Mouse (Mus musculus) MEL (cell line): Measurements from ENCODE around the gene Rnf26.

Experiments
- CHD2 ChIP-seq: IDR thresholded peaks from 2 replicates; pipeline ENCODE4 v1.6.1; 2011; ENCODE audit warnings: low read length, improper control_type of control experiment
- CTCF ChIP-seq, 3 experiments: IDR thresholded peaks in 2 of 3; conservative IDR thresholded peaks in 1 of 3; 2 replicates each; pipeline ENCODE4 v1.5.1; 2011 to 2012; ENCODE audit warnings: low read length in 3 of 3, low read depth in 2 of 3, mild to moderate bottlenecking in 2 of 3, improper control_type of control experiment in 1 of 3, inconsistent platforms in 1 of 3, mixed read lengths in 1 of 3, moderate library complexity in 1 of 3; ENCODE audit not compliant: control insufficient read depth in 1 of 3, insufficient read depth in 1 of 3, poor library complexity in 1 of 3, severe bottlenecking in 1 of 3
- ELF1 ChIP-seq: IDR thresholded peaks from 2 replicates; pipeline ENCODE4 v1.6.1; 2014; ENCODE audit warnings: low read depth, mild to moderate bottlenecking, inconsistent platforms, low read length, improper control_type of control experiment, moderate library complexity
- EP300 ChIP-seq, 2 experiments: IDR thresholded peaks; 2 replicates each; pipeline ENCODE4 v1.6.1; 2011; ENCODE audit warnings: improper control_type of control experiment in 2 of 2, low read length in 2 of 2, low read depth in 1 of 2, mild to moderate bottlenecking in 1 of 2
- ETS1 ChIP-seq: IDR thresholded peaks from 2 replicates; pipeline ENCODE4 v1.6.1; 2012; ENCODE audit warnings: low read depth, mild to moderate bottlenecking, inconsistent platforms, low read length, improper control_type of control experiment, moderate library complexity
- GATA1 ChIP-seq: IDR thresholded peaks from 2 replicates; pipeline ENCODE4 v1.6.1; 2011; ENCODE audit warnings: low read depth, low read length, improper control_type of control experiment
- MAX ChIP-seq: IDR thresholded peaks from 2 replicates; pipeline ENCODE4 v1.6.1; 2011; ENCODE audit warnings: low read length, improper control_type of control experiment
- MEF2A ChIP-seq: IDR thresholded peaks from 2 replicates; pipeline ENCODE4 v1.6.1; 2014; ENCODE audit warnings: low read depth, mild to moderate bottlenecking, inconsistent platforms, low read length, improper control_type of control experiment; ENCODE audit not compliant: poor library complexity, insufficient replicate concordance, severe bottlenecking; ENCODE audit errors: extremely low read depth
- MXI1 ChIP-seq: IDR thresholded peaks from 2 replicates; pipeline ENCODE4 v1.6.1; 2011; ENCODE audit warnings: mild to moderate bottlenecking, low read depth, low read length, improper control_type of control experiment
- NRF1 ChIP-seq: IDR thresholded peaks from 2 replicates; pipeline ENCODE4 v1.6.1; 2014; ENCODE audit warnings: low read depth, mild to moderate bottlenecking, inconsistent platforms, low read length, improper control_type of control experiment, moderate library complexity; ENCODE audit not compliant: poor library complexity, insufficient read depth, severe bottlenecking
- POLR2A ChIP-seq, 2 experiments: IDR thresholded peaks; 2 replicates each; pipeline ENCODE4 v1.6.1; 2011 to 2012; ENCODE audit warnings: low read length in 2 of 2, mild to moderate bottlenecking in 2 of 2, control low read depth in 1 of 2, improper control_type of control experiment in 1 of 2, low read depth in 1 of 2, moderate library complexity in 1 of 2; ENCODE audit not compliant: control insufficient read depth in 1 of 2, insufficient read depth in 1 of 2, poor library complexity in 1 of 2
- RAD21 ChIP-seq: IDR thresholded peaks from 2 replicates; pipeline ENCODE4 v1.6.1; 2011; ENCODE audit warnings: mild to moderate bottlenecking, low read depth, low read length, improper control_type of control experiment
- ZC3H11A ChIP-seq: IDR thresholded peaks from 2 replicates; pipeline ENCODE4 v1.6.1; 2012; ENCODE audit warnings: low read depth, mild to moderate bottlenecking, inconsistent platforms, low read length, improper control_type of control experiment
- ZKSCAN1 ChIP-seq: IDR thresholded peaks from 2 replicates; pipeline ENCODE4 v1.6.1; 2012; ENCODE audit warnings: low read depth, mild to moderate bottlenecking, inconsistent platforms, low read length, improper control_type of control experiment, moderate library complexity

DNA sequence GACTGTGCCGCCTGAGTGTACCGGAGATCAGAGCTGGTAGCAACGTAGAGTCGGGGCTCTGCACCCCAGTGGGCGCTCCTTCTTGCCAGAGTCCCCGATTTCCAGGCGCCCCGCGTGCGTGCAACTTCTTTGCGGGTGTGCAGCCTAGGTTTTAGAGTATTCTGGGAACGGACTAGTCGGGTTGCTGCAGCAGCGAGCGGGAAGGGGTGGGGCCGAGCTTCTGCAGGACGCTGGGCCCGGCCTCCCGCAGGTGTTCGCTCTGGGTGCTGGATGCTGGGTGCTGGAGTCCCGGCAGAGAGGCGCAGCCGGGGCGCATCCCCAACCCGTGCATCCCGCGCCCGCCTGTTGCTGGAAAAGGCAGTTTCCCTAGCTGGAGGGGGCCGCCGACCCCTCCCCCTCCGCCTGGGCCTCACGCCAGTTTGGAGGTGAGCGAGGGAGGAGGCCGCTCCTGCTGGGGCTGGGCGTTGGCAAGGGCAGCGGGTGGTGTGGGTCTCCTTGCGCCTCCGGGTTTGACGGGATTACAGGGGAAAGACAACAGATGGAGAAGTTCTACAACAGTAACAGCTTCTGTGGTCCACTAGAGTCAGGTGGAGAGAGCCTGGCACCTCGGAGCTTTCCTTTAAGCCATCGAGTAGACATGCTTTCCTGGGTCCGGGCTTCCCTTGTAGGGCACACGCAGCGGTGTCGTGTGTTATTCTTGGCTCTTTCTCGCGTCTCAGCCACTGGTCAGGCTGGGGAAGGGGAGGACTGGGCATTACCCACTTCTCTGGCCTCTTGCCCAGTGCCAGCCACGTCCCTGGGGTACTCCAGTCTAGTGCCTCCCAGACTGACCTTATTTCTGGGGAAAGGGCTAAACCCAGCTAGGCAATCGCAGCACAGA is 21.8 kb upstream of the Rnf26 start:
- TF ChIP-seq CTCF (IDR thresholded peaks at IDR 0.05 in 2 of 3, conservative IDR thresholded peaks at IDR 0.05 in 1 of 3; ENCODE audit: control insufficient read depth in 1 of 3, insufficient read depth in 1 of 3, low read depth in 2 of 3, low read length in 3 of 3, poor library complexity in 1 of 3, severe bottlenecking in 1 of 3) (no peak), NRF1 (no peak), RAD21 (no peak), EP300 (IDR thresholded peaks at IDR 0.05; ENCODE audit: low read depth in 1 of 2, low read length in 2 of 2) (no peak), ELF1 (no peak), GATA1 (no peak), ZC3H11A (no peak), MEF2A (no peak), MAX (no peak), CHD2 (no peak), ZKSCAN1 (no peak), MXI1 (no peak), POLR2A (IDR thresholded peaks at IDR 0.05; ENCODE audit: control insufficient read depth in 1 of 2, insufficient read depth in 1 of 2, low read depth in 1 of 2, low read length in 2 of 2, poor library complexity in 1 of 2) (no peak), ETS1 (no peak)
